Mouse (Mus musculus): ENCODE measurements around the gene 1600014C23Rik. TPM values are rescaled to one million over a fixed set of nuclear protein-coding genes. Genes with fewer than 3 reads are reported as not detected.

1600014C23Rik gene
- total and polyA plus RNA-seq, 3 experiments, result 0.81 to 2.7 TPM; not detected in 1

DNA sequence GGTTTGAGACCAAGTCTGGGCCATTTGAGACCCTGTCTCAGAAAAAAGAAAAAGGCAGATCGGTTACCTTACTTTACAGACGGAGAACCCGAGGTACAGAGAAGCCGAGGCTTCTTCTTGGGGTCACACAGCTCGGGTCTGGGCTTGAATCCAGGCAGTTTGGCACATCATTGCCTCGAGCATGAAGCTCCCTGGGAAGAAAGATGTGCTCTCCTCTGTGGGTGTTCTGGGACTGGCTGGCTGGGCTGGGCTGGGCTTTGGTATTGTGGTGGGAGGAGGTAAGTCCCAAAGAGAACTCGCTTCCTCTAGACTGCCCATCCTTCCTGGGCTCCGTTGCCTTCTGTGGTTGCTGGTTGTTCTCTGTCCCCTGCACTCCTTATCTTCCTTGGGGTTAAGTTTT lies 22.7 kb upstream of the 1600014C23Rik start:
- Histone ChIP-seq H3K9ac (ENCODE audit: control insufficient read depth, low read depth, low read length, poor library complexity, severe bottlenecking) (no peak overlapping the region), H3K36me3 (ENCODE audit: control insufficient read depth in 1 of 2, insufficient read depth in 2 of 2, low read length in 2 of 2) (peaks cover 0 to 3% of the 10 kb centered on the region in 2 experiments; a peak in 1 of 4 replicates), H3K4me1 (ENCODE audit: control insufficient read depth in 1 of 2, insufficient read depth in 2 of 2, low read length in 2 of 2) (peaks cover 5 to 13% of the 10 kb centered on the region in 2 experiments), H3K79me2 (ENCODE audit: control insufficient read depth, insufficient read depth, low read length, poor library complexity) (no peaks in the 10 kb centered on the region), H3K27me3 (ENCODE audit: control insufficient read depth in 1 of 2, insufficient read depth in 2 of 2, low read length in 2 of 2) (no peaks in the 10 kb centered on the region), H3K9me3 (replicated peaks; ENCODE audit: insufficient read depth, low read length) (no peaks in the 10 kb centered on the region), H3K4me3 (ENCODE audit: control insufficient read depth in 1 of 2, insufficient read depth in 1 of 2, low read depth in 2 of 2, low read length in 2 of 2) (no peak overlapping the region), H3K27ac (ENCODE audit: control insufficient read depth, low read depth, low read length) (no peak overlapping the region)
- no peak for DNase-seq (ENCODE audit: low read depth, low spot score)
- TF ChIP-seq TCF12 (IDR thresholded peaks at IDR 0.05; ENCODE audit: low read depth, low read length) (no peak), POLR2AphosphoS5 (IDR thresholded peaks at IDR 0.05; ENCODE audit: borderline replicate concordance, low read depth, low read length) (no peak), GATA1 (IDR thresholded peaks at IDR 0.05; ENCODE audit: low read depth, low read length) (no peak), MXI1 (IDR thresholded peaks at IDR 0.05; ENCODE audit: low read depth, low read length) (no peak), CTCF (IDR thresholded peaks at IDR 0.05 in 2 of 3, conservative IDR thresholded peaks at IDR 0.05 in 1 of 3; ENCODE audit: control insufficient read depth in 1 of 3, insufficient read depth in 1 of 3, low read depth in 2 of 3, low read length in 3 of 3, poor library complexity in 1 of 3, severe bottlenecking in 1 of 3) (no peak), MEF2A (IDR thresholded peaks at IDR 0.05; ENCODE audit: extremely low read depth, insufficient replicate concordance, low read depth, low read length, poor library complexity, severe bottlenecking) (no peak), MAZ (IDR thresholded peaks at IDR 0.05; ENCODE audit: low read depth, low read length) (no peak), BHLHE40 (IDR thresholded peaks at IDR 0.05; ENCODE audit: borderline replicate concordance, low read depth, low read length) (no peak), CHD1 (IDR thresholded peaks at IDR 0.05; ENCODE audit: low read depth, low read length) (no peak), ZNF384 (IDR thresholded peaks at IDR 0.05; ENCODE audit: low read depth, low read length) (no peak), TAL1 (IDR thresholded peaks at IDR 0.05; ENCODE audit: low read length) (no peak), ZMIZ1 (IDR thresholded peaks at IDR 0.05; ENCODE audit: low read depth, low read length) (no peak), CHD2 (IDR thresholded peaks at IDR 0.05; ENCODE audit: low read length) (no peak), MYC (IDR thresholded peaks at IDR 0.05; ENCODE audit: low read depth, low read length) (no peak), POLR2AphosphoS2 (IDR thresholded peaks at IDR 0.05; ENCODE audit: low read length) (no peak)

DNA sequence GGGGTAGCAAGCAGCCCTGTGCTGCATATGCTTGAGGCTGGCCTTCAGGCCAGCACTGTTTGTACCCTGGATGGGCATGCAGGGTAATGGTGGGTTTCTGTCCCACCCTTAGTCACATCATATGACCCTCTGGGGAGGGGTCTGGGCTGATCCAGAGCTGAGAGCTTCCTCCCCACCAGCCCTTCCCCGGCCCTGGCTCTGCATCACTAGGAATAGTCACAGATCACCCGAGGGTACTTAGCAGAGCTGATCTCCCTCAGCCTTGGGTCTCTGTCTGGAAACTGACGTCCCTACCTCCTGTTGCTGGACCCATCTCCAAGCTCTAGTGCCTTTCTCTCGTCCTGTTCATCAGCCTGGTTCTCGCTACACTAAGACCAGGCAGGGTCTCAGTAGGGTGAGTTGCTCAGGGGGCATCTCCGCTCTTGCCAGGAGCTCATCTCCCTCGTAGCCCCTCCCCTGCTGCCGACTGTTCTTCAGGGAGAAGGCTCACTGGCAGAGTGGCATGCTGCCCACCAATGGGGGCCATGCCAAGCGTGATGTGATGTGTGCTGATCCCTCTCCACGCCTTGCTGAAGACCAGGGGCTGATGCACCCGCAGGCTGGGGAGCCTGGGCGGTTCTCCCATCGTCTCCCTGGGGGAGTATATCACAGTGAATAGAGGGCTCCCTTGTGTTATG lies 20.7 kb upstream of the 1600014C23Rik start:
- TF ChIP-seq NRF1 (IDR thresholded peaks at IDR 0.05; ENCODE audit: insufficient read depth, low read depth, low read length, poor library complexity, severe bottlenecking) (no peak), MAX (IDR thresholded peaks at IDR 0.05; ENCODE audit: low read length) (no peak), TAL1 (IDR thresholded peaks at IDR 0.05; ENCODE audit: low read length) (no peak), MXI1 (IDR thresholded peaks at IDR 0.05; ENCODE audit: low read depth, low read length) (no peak), POLR2AphosphoS5 (IDR thresholded peaks at IDR 0.05; ENCODE audit: borderline replicate concordance, low read depth, low read length) (no peak), MYB (IDR thresholded peaks at IDR 0.05; ENCODE audit: low read depth, low read length) (no peak), EP300 (IDR thresholded peaks at IDR 0.05; ENCODE audit: low read depth in 1 of 2, low read length in 2 of 2) (no peak), HCFC1 (IDR thresholded peaks at IDR 0.05; ENCODE audit: low read depth, low read length) (no peak), KAT2A (conservative IDR thresholded peaks at IDR 0.05; ENCODE audit: low read depth, low read length) (no peak), JUND (IDR thresholded peaks at IDR 0.05; ENCODE audit: low read depth, low read length) (no peak), MAZ (IDR thresholded peaks at IDR 0.05; ENCODE audit: low read depth, low read length) (no peak), ELF1 (IDR thresholded peaks at IDR 0.05; ENCODE audit: low read depth, low read length) (no peak), USF2 (IDR thresholded peaks at IDR 0.05; ENCODE audit: borderline replicate concordance in 1 of 2, insufficient read depth in 1 of 2, low read depth in 1 of 2, low read length in 2 of 2) (no peak), ZC3H11A (IDR thresholded peaks at IDR 0.05; ENCODE audit: low read depth, low read length) (no peak), ZNF384 (IDR thresholded peaks at IDR 0.05; ENCODE audit: low read depth, low read length) (no peak), E2F4 (IDR thresholded peaks at IDR 0.05; ENCODE audit: borderline replicate concordance, low read depth, low read length) (no peak), GABPA (IDR thresholded peaks at IDR 0.05; ENCODE audit: low read depth, low read length) (no peak), NELFE (IDR thresholded peaks at IDR 0.05; ENCODE audit: low read depth, low read length) (no peak), ZMIZ1 (IDR thresholded peaks at IDR 0.05; ENCODE audit: low read depth, low read length) (no peak), TBP (IDR thresholded peaks at IDR 0.05; ENCODE audit: low read depth, low read length) (no peak)
- Histone ChIP-seq H3K27ac (ENCODE audit: control insufficient read depth, low read depth, low read length) (no peak overlapping the region), H3K79me2 (ENCODE audit: control insufficient read depth, insufficient read depth, low read length, poor library complexity) (no peaks in the 10 kb centered on the region), H3K9me3 (replicated peaks; ENCODE audit: insufficient read depth, low read length) (no peaks in the 10 kb centered on the region), H3K9ac (ENCODE audit: control insufficient read depth, low read depth, low read length, poor library complexity, severe bottlenecking) (no peak overlapping the region), H3K4me1 (ENCODE audit: control insufficient read depth in 1 of 2, insufficient read depth in 2 of 2, low read length in 2 of 2) (peaks cover 2 to 3% of the 10 kb centered on the region in 2 experiments; a peak in 2 of 4 replicates), H3K4me3 (ENCODE audit: control insufficient read depth in 1 of 2, insufficient read depth in 1 of 2, low read depth in 2 of 2, low read length in 2 of 2) (no peak overlapping the region), H3K27me3 (ENCODE audit: control insufficient read depth in 1 of 2, insufficient read depth in 2 of 2, low read length in 2 of 2) (no peaks in the 10 kb centered on the region), H3K36me3 (ENCODE audit: control insufficient read depth in 1 of 2, insufficient read depth in 2 of 2, low read length in 2 of 2) (peaks cover 0 to 3% of the 10 kb centered on the region in 2 experiments; a peak in 1 of 4 replicates)
- no peak for DNase-seq (ENCODE audit: low read depth, low spot score)
